Mouse (Mus musculus) MEL (cell line): ENCODE measurements around the gene Efcab14.

Experiments
- CHD1 ChIP-seq: IDR thresholded peaks from 2 replicates; pipeline ENCODE4 v1.6.1; 2012; ENCODE audit warnings: low read depth, mild to moderate bottlenecking, inconsistent platforms, low read length, improper control_type of control experiment
- CHD2 ChIP-seq: IDR thresholded peaks from 2 replicates; pipeline ENCODE4 v1.6.1; 2011; ENCODE audit warnings: low read length, improper control_type of control experiment
- CTCF ChIP-seq, 3 experiments: IDR thresholded peaks in 2 of 3; conservative IDR thresholded peaks in 1 of 3; 2 replicates each; pipeline ENCODE4 v1.5.1; 2011 to 2012; ENCODE audit warnings: low read length in 3 of 3, low read depth in 2 of 3, mild to moderate bottlenecking in 2 of 3, improper control_type of control experiment in 1 of 3, inconsistent platforms in 1 of 3, mixed read lengths in 1 of 3, moderate library complexity in 1 of 3; ENCODE audit not compliant: control insufficient read depth in 1 of 3, insufficient read depth in 1 of 3, poor library complexity in 1 of 3, severe bottlenecking in 1 of 3
- E2F4 ChIP-seq: IDR thresholded peaks from 2 replicates; pipeline ENCODE4 v1.6.1; 2011; ENCODE audit warnings: low read depth, low read length, improper control_type of control experiment, borderline replicate concordance
- EP300 ChIP-seq, 2 experiments: IDR thresholded peaks; 2 replicates each; pipeline ENCODE4 v1.6.1; 2011; ENCODE audit warnings: improper control_type of control experiment in 2 of 2, low read length in 2 of 2, low read depth in 1 of 2, mild to moderate bottlenecking in 1 of 2
- JUND ChIP-seq: IDR thresholded peaks from 2 replicates; pipeline ENCODE4 v1.6.1; 2011; ENCODE audit warnings: low read depth, mild to moderate bottlenecking, improper control_type of control experiment, low read length
- KAT2A ChIP-seq: conservative IDR thresholded peaks from 2 replicates; pipeline ENCODE4 v1.6.1; 2012; ENCODE audit warnings: low read depth, low read length, improper control_type of control experiment, inconsistent platforms
- MAZ ChIP-seq: IDR thresholded peaks from 2 replicates; pipeline ENCODE4 v1.6.1; 2012; ENCODE audit warnings: low read depth, mild to moderate bottlenecking, inconsistent platforms, low read length, improper control_type of control experiment
- MXI1 ChIP-seq: IDR thresholded peaks from 2 replicates; pipeline ENCODE4 v1.6.1; 2011; ENCODE audit warnings: mild to moderate bottlenecking, low read depth, low read length, improper control_type of control experiment
- MYC ChIP-seq: IDR thresholded peaks from 2 replicates; pipeline ENCODE4 v1.6.1; 2011; ENCODE audit warnings: low read depth, mild to moderate bottlenecking, low read length, improper control_type of control experiment, moderate library complexity
- POLR2A ChIP-seq, 2 experiments: IDR thresholded peaks; 2 replicates each; pipeline ENCODE4 v1.6.1; 2011 to 2012; ENCODE audit warnings: low read length in 2 of 2, mild to moderate bottlenecking in 2 of 2, control low read depth in 1 of 2, improper control_type of control experiment in 1 of 2, low read depth in 1 of 2, moderate library complexity in 1 of 2; ENCODE audit not compliant: control insufficient read depth in 1 of 2, insufficient read depth in 1 of 2, poor library complexity in 1 of 2
- TCF12 ChIP-seq: IDR thresholded peaks from 2 replicates; pipeline ENCODE4 v1.6.1; 2014; ENCODE audit warnings: low read depth, mild to moderate bottlenecking, inconsistent platforms, low read length, improper control_type of control experiment, moderate library complexity
- USF2 ChIP-seq, 2 experiments: IDR thresholded peaks; 2 replicates each; pipeline ENCODE4 v1.6.1; 2011 to 2012; ENCODE audit warnings: improper control_type of control experiment in 2 of 2, low read length in 2 of 2, borderline replicate concordance in 1 of 2, inconsistent platforms in 1 of 2, low read depth in 1 of 2, mild to moderate bottlenecking in 1 of 2; ENCODE audit not compliant: insufficient read depth in 1 of 2
- ZNF384 ChIP-seq: IDR thresholded peaks from 2 replicates; pipeline ENCODE4 v1.6.1; 2012; ENCODE audit warnings: low read depth, mild to moderate bottlenecking, inconsistent platforms, low read length, improper control_type of control experiment

DNA sequence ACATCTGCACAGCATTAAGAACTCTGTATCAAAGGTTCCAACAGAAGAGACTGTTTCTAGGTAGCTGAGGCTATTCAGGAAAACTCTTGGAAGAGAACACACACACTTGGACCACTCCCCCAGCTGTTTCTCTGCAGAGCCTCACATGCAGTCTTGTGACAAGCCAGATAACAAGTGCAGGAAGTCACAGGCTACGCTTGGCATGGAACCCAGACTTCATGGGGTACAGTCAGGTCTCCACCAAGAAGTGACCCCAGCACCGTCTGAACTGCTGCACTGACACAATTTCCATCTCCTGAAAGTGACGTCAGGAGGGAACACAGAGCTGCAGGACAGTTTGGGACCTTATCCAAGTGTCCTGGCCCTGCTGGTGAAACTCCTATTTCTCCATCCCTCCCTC lies 84.4 kb downstream of the Efcab14 start:
- TF ChIP-seq CHD1 = no peak
- peak; percentile 75; the same call in 1 of the 2 replicates for TF ChIP-seq TCF12
- TF ChIP-seq CHD2 = no peak
- TF ChIP-seq KAT2A = no peak
- peak; percentile 69 to 78; a peak in 3 of 4 replicates for TF ChIP-seq EP300 (IDR thresholded peaks at IDR 0.05; ENCODE audit: low read depth in 1 of 2, low read length in 2 of 2)
- TF ChIP-seq MXI1 = peak; percentile 78
- TF ChIP-seq POLR2A (IDR thresholded peaks at IDR 0.05; ENCODE audit: control insufficient read depth in 1 of 2, insufficient read depth in 1 of 2, low read depth in 1 of 2, low read length in 2 of 2, poor library complexity in 1 of 2) = no peak
- no peak for TF ChIP-seq E2F4
- no peak for TF ChIP-seq CTCF (IDR thresholded peaks at IDR 0.05 in 2 of 3, conservative IDR thresholded peaks at IDR 0.05 in 1 of 3; ENCODE audit: control insufficient read depth in 1 of 3, insufficient read depth in 1 of 3, low read depth in 2 of 3, low read length in 3 of 3, poor library complexity in 1 of 3, severe bottlenecking in 1 of 3)
- TF ChIP-seq MYC = no peak
- TF ChIP-seq ZNF384 = no peak
- no peak for TF ChIP-seq JUND
- no peak for TF ChIP-seq MAZ
- no peak for TF ChIP-seq USF2 (IDR thresholded peaks at IDR 0.05; ENCODE audit: borderline replicate concordance in 1 of 2, insufficient read depth in 1 of 2, low read depth in 1 of 2, low read length in 2 of 2)
